Mouse (Mus musculus): ENCODE results near the gene Esam.

Gene Esam

GRCm38 (mm10) chr9:37527396-37528224 is at the start of gene Esam:
TSS of gene Esam (plus strand) at chr9:37528078.
- DNase-seq (ENCODE audit: low read depth), result no peak

GRCm38 (mm10) chr9:37485146-37485545 is 42.7 kb upstream of the Esam start:
- no peak for DNase-seq (ENCODE audit: low read depth)

GRCm38 (mm10) chr9:37488041-37488440 is 39.8 kb upstream of the Esam start:
- DNase-seq (ENCODE audit: low read depth), result peak; percentile 8

GRCm38 (mm10) chr9:37488611-37489396 is 39.1 kb upstream of the Esam start, which contains the start of gene Msantd2:
TSS of gene Msantd2 (plus strand) at chr9:37489319.
- peak; percentile 89 for DNase-seq (ENCODE audit: low read depth)

DNA sequence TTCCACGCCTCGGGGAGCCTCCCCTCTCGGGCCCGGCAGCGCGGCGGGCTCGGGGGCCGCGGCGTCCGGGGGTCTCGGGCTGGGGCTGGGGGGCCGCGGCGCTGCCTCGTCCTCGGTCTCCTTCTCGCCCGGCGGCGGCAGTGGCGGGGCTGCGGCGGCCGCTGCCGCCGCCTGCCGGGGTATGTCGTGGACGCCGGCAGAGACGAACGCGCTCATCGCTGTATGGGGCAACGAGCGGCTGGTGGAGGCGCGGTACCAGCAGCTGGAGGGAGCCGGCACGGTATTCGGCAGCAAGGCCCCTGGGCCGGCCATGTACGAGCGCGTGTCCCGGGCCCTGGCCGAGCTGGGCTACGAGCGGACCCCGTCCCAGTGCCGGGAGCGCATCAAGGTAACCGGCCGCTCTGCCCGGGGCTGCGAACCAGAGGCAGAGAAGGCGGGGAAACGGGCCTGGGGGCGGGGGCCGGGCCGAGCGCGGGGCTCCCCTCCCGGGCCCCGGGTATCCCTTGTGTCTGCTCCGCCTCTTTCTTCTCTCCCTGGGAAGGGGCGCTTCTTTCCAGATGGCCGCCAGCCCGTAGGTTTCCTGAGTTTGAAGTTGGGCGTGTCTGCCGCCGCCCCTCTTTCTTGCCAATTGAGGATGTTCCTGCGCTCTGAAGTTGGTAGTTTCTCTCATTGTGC is 38.3 kb upstream of the Esam start:
- DNase-seq (ENCODE audit: low read depth), result peak; percentile 70

DNA sequence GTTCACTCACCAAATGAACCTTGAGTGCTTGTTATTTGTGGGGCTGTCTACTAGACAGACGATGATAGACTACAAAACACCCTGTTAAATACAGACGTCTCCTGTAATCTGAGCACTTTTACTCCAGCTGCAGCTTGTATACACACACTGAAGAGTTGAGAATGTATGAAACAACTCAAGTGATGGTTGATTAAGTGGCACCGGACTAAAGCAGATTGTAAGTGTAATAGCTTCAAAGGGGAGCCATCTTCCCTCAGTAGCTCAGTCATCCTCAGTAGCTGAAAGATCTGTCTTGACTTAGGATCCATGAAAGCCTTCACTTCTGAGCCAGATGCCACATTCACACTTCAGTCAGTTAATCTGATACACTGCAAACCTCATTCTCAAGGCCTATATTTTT is 32.1 kb upstream of the Esam start:
- no peak for DNase-seq (ENCODE audit: low read depth)

- DNase-seq (ENCODE audit: low read depth), result no peak
Measured at GRCm38 (mm10) chr9:37496325-37496724, 31.6 kb upstream of the Esam start.

GRCm38 (mm10) chr9:37500201-37500600 is 27.7 kb upstream of the Esam start:
- DNase-seq (ENCODE audit: low read depth), result no peak

DNA sequence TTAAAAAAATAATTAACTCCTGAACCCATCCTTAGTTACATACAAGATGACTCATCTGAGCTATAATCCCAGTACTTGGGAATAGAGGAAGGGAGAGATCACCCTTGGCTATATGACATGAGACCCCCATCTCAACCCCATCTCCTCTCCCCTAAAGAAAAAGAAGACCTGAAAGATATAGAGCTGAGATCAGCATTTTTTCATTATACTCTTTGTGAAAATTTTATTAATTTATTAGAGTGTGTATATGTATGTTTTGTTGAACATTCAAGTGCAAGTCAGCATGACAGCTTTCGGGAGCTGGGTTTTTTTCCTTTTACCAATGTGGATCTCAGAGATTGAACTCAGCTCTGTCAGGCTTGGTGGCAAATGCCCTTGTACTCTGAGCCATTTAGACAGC is 26.7 kb upstream of the Esam start:
- DNase-seq (ENCODE audit: low read depth), result no peak

DNA sequence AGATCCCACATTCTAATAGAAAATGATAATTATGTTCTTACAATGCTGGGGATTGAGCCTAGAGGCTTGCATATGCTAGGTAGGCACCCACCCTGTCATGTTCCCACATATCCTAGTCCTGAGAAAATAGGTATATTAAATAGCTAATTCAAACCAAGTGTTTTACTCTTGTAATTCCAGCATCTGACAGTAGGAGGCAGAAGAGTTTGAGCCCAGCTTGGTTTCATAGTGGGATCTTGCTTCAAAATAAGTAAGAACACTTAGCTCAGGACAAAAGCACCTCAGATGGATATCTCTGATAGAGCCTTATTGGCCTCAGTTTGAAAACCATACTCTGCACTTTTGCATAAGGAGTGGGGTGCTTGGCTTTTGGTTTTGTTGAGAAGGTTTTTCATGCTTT is 23.5 kb upstream of the Esam start:
- peak; percentile 60 for DNase-seq (ENCODE audit: low read depth)

- no peak for DNase-seq (ENCODE audit: low read depth)
Measured at GRCm38 (mm10) chr9:37506023-37506422, 21.9 kb upstream of the Esam start.

- no peak for DNase-seq (ENCODE audit: low read depth)
Measured at GRCm38 (mm10) chr9:37512097-37512496, 15.8 kb upstream of the Esam start.

GRCm38 (mm10) chr9:37514456-37514855 is 13.4 kb upstream of the Esam start:
- DNase-seq (ENCODE audit: low read depth), result no peak

GRCm38 (mm10) chr9:37517467-37517866 is 10.4 kb upstream of the Esam start:
- DNase-seq (ENCODE audit: low read depth), result no peak

- DNase-seq (ENCODE audit: low read depth), result no peak
Measured at GRCm38 (mm10) chr9:37518991-37519390, 8.9 kb upstream of the Esam start.

- no peak for DNase-seq (ENCODE audit: low read depth)
Measured at GRCm38 (mm10) chr9:37519995-37520394, 7.9 kb upstream of the Esam start.

DNA sequence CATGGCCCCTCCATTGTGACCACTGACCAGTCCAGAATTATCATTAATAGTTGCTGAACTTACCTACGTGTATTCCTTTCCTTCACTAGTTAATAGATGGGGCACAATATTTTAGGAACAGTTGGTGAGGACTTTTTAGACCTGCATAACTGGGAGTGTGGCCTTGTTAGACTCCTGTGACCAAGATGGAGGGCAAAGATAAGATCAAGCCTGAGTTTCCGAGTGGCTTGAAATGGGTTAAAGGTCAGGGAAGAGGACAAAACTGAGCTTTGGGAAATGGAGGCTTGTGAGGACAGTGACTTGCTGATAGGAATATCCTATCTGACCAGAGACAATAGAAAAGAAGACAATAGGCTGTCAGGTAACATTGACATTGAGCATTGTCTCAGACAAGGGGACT is 2.4 kb upstream of the Esam start:
- no peak for DNase-seq (ENCODE audit: low read depth)

DNA sequence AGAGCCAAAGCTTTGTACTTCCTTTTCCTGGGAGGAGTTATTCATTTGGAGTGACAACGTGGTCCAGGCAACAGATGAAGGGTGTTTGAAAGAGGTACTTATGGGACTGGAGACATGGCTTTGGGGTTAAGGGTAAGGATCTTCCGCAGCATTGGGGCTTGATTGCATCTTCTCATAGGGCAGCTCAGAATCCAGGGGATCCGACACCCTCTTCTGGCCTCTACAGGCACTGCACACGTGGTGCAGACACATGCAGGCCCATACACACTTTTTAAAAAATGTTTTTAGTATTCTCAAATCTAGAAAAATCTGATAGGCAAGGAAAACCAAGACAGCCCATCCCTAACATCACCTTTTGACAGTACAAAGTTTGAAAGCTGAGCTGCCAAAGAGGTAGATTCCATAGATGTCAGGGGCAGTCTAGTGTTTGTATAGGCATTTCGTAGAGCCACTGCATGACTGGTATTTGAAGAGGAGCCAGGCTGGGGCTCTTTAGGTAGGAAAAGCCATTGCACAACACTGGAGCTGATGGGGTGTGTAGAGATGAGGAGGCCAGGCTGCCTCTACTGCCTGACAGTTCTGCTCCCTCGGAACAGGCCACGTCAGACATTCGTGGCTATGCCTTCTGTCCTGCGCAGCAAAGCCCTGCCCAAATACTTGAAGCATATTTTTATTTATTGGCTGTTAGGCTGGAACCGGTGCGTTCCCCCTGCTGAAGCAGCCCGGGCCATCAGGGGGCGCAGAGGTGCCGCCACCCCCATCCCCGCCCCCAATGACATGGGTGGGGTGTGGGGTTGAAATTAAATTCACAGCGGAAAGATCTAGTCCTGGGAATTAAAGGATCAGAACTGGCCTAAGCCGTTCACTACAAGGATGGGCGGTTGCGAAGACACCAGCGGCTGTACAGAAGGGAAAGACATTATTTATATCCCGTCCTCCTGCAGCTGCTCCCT is 1.2 kb upstream of the Esam start:
- no peak for DNase-seq (ENCODE audit: low read depth)

DNA sequence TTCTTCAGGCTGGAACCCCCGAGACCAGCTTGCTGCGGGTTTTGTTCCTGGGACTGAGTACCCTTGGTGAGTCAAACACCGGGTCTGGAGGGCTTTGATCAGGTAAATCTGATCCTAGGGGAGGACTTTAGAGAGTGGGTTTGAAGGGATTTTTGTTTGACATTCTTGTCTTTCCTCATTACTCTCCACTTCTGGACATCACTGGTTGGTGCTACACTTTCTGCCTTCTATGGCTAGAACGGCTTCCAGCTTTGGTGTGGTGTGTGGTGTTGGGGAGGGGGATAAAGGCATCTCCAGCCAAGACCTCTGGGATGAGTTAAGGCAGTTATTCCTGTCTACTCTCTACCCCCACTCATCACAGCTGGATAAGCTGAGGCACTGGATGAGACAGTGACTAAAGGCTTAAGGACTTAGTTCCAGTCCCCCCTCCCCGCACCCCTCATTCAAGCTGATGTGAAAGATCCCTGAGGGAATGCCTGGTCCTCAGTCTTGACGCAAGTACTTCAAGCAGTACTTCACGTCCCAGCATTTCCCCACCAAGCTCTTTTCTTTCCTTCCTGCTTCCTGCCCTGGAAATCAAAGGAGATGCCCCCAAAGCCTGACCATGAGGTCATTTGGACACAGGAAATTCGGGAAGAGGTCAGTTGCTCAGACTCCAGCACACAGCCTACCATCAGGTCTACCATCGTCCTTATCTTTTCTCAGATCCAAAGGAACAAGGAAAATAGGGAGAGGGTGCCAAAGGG is 520 bp downstream of the Esam start:
- no peak for DNase-seq (ENCODE audit: low read depth)

- peak; percentile 33 for DNase-seq (ENCODE audit: low read depth)
Measured at GRCm38 (mm10) chr9:37530031-37530887, 2.4 kb downstream of the Esam start.
